In genomic region chr11:62075071-62075470, GRCm38 (mm10) we compare ENCODE assay signal across 30 mouse cellular contexts.
DNase-seq lines count a peak whose midpoint lies in the region; ATAC-seq and TF ChIP-seq lines count a peak whose summit lies in the region.
"Had no signal": no experiment of that assay in that cellular context is flagged by ENCODE, and none has a peak within 500 bp of the region (broad histone marks: within the 10 kb centered on the region; RNA-seq: fewer than 3 reads in every experiment).

No protein-coding gene starts in this region.

- TF ChIP-seq POLR2A in bone marrow macrophage, adult 2 months (IDR thresholded peaks at IDR 0.05; ENCODE audit: borderline replicate concordance, low read depth, low read length) = no peak

- H3K27ac ChIP-seq in bone marrow macrophage, adult 2 months (ENCODE audit: insufficient read depth, low read depth, low read length) = 0 out of 2 replicates have a peak overlapping the region, but pooled peaks have one; percentile 23
- H3K27ac ChIP-seq in kidney, embryonic 15.5 days = no peak overlapping the region
- H3K27ac ChIP-seq: embryonic facial prominence, embryonic 10.5 days; embryonic facial prominence, embryonic 13.5 days; heart, adult 2 months; hindbrain, embryonic 15.5 days had no signal

- H3K9ac ChIP-seq in kidney, embryonic 15.5 days = no peak overlapping the region
- H3K9ac ChIP-seq: embryonic facial prominence, embryonic 13.5 days; forebrain, postnatal 0 days; hindbrain, embryonic 15.5 days had no signal

- WGBS in kidney, embryonic 15.5 days = 78% methylated on average over 3 of the region's 3 CpGs

- no peaks in the 10 kb centered on the region for H3K9me3 ChIP-seq in kidney, embryonic 15.5 days (replicated peaks)
- H3K9me3 ChIP-seq: embryonic facial prominence, embryonic 10.5 days; embryonic facial prominence, embryonic 13.5 days; G1E; hindbrain, embryonic 15.5 days had no signal

- H3K27me3 ChIP-seq in kidney, embryonic 15.5 days = no peaks in the 10 kb centered on the region
- H3K27me3 ChIP-seq: embryonic facial prominence, embryonic 13.5 days; hindbrain, embryonic 15.5 days; Patski had no signal

- peaks cover 41% of the 10 kb centered on the region for H3K4me1 ChIP-seq in bone marrow macrophage, adult 2 months (ENCODE audit: control insufficient read depth, insufficient read depth, low read length)
- peaks cover 6% of the 10 kb centered on the region; the same call in 1 of the 2 replicates for H3K4me1 ChIP-seq in kidney, embryonic 15.5 days

- no peak for ATAC-seq in kidney, embryonic 15.5 days (replicated peaks; ENCODE audit: low FRiP score)
- ATAC-seq: activated CD4-positive, CD25-positive, alpha-beta regulatory T cell, adult 4 months; forebrain, embryonic 14.5 days; forebrain, postnatal 0 days; intestine, postnatal 0 days; Patski had no signal

- no peak for TF ChIP-seq CTCF in bone marrow macrophage, adult 2 months (IDR thresholded peaks at IDR 0.05; ENCODE audit: low read depth, low read length)

- H3K4me2 ChIP-seq in kidney, embryonic 15.5 days = no peak overlapping the region
- H3K4me2 ChIP-seq: embryonic facial prominence, embryonic 13.5 days; heart, embryonic 11.5 days; hindbrain, embryonic 15.5 days had no signal

- DNase-seq in 3134 (ENCODE audit: extremely low read depth, insufficient read length, low spot score) = peak; percentile 39
- peak; percentile 62 for DNase-seq in 3T3-L1 (ENCODE audit: low read depth, low spot score)
- peak; percentile 8 for DNase-seq in ES-CJ7 (ENCODE audit: low read depth, low spot score)
- DNase-seq in urinary bladder, postnatal 36 days (ENCODE audit: low spot score in 2 of 2) = no peak
- DNase-seq in left cerebral cortex, adult 18-20 months (ENCODE audit: low spot score in 2 of 2) = no peak
- no peak for DNase-seq in gastrocnemius, adult 18-20 months (ENCODE audit: low spot score)
- DNase-seq: adrenal gland, adult 8-10 months; adrenal gland, postnatal 25 days; cerebellum, adult 11 months; cerebellum, adult 2 months; cerebellum, adult 9-11 months; cerebellum, postnatal 36 days; embryo, embryonic 11 days; forebrain, postnatal 0 days; gastrocnemius, postnatal 25 days; heart, adult 2 months; heart, postnatal 4 days; kidney, adult 2 months had no signal

- H3K36me3 ChIP-seq in kidney, embryonic 15.5 days = no peaks in the 10 kb centered on the region
- H3K36me3 ChIP-seq: embryonic facial prominence, embryonic 10.5 days; embryonic facial prominence, embryonic 13.5 days; hindbrain, embryonic 15.5 days had no signal

- H3K4me3 ChIP-seq in bone marrow macrophage, adult 2 months (ENCODE audit: insufficient read depth, low read length) = no peak overlapping the region
- H3K4me3 ChIP-seq in kidney, embryonic 15.5 days (replicated peaks) = no peak overlapping the region
- H3K4me3 ChIP-seq: embryonic facial prominence, embryonic 10.5 days; embryonic facial prominence, embryonic 13.5 days; erythroblast, embryonic 14.5 days; heart, adult 2 months; hindbrain, embryonic 15.5 days had no signal

Comparison
In these comparisons a context has a peak if more than half of its experiments do, and no peak if none do; other contexts are left out.
1. DNase-seq: peak in 3134 (single experiment), 3T3-L1 (single experiment) and ES-CJ7 (single experiment); none in urinary bladder, postnatal 36 days (0 of 2), left cerebral cortex, adult 18-20 months (0 of 2) and gastrocnemius, adult 18-20 months (single experiment).